In genomic region chr8:111902080-111902479, GRCm38 (mm10) we compare ENCODE assay signal across 16 mouse cellular contexts. TPM values are rescaled to one million over a fixed set of nuclear protein-coding genes. Genes with fewer than 3 reads are reported as not detected.
A peak's percentile ranks its signal among the peaks of the same experiment; 100 is the strongest.
DNase-seq lines count a peak whose midpoint lies in the region; ATAC-seq lines count a peak whose summit lies in the region.
"Had no signal": no experiment of that assay in that cellular context is flagged by ENCODE, and none has a peak within 500 bp of the region (broad histone marks: within the 10 kb centered on the region; RNA-seq: fewer than 3 reads in every experiment).

No protein-coding gene starts in this region.

- 12% methylated on average over 5 of the region's 5 CpGs for WGBS in kidney, embryonic 14.5 days
- 9% methylated on average over 5 of the region's 5 CpGs for WGBS in embryonic facial prominence, embryonic 15.5 days

- no peak overlapping the region for H3K4me2 ChIP-seq in kidney, embryonic 14.5 days (replicated peaks; ENCODE audit: low read depth, low read length)
- no peak overlapping the region for H3K4me2 ChIP-seq in embryonic facial prominence, embryonic 15.5 days (replicated peaks)
- H3K4me2 ChIP-seq: hindbrain, embryonic 13.5 days; midbrain, embryonic 13.5 days had no signal

- H3K36me3 ChIP-seq in kidney, embryonic 14.5 days (ENCODE audit: control insufficient read depth, insufficient read depth, low read length) = no peaks in the 10 kb centered on the region
- no peaks in the 10 kb centered on the region for H3K36me3 ChIP-seq in embryonic facial prominence, embryonic 15.5 days
- H3K36me3 ChIP-seq: forebrain, embryonic 10.5 days; hindbrain, embryonic 13.5 days; midbrain, embryonic 13.5 days had no signal

- H3K4me3 ChIP-seq in kidney, embryonic 14.5 days (ENCODE audit: low read length) = no peak overlapping the region
- H3K4me3 ChIP-seq in embryonic facial prominence, embryonic 15.5 days (replicated peaks) = no peak overlapping the region
- H3K4me3 ChIP-seq: forebrain, embryonic 10.5 days; hindbrain, embryonic 13.5 days; midbrain, embryonic 13.5 days had no signal

- no peak overlapping the region; the same call in 1 of the 2 replicates for H3K27ac ChIP-seq in kidney, embryonic 14.5 days (ENCODE audit: low read depth, low read length)
- no peak overlapping the region for H3K27ac ChIP-seq in embryonic facial prominence, embryonic 15.5 days (replicated peaks)
- H3K27ac ChIP-seq: forebrain, embryonic 10.5 days; hindbrain, embryonic 13.5 days; midbrain, embryonic 13.5 days had no signal

- intact Hi-C loops in left cerebral cortex, postnatal 36 days (cut with DNase I) = loop anchor here (10.0 kb wide), 1 partner anchor 1563 kb away; no protein-coding TSS in a partner anchor

- H3K9me3 ChIP-seq in kidney, embryonic 14.5 days (ENCODE audit: control insufficient read depth, low read length) = no peaks in the 10 kb centered on the region
- H3K9me3 ChIP-seq in embryonic facial prominence, embryonic 15.5 days (replicated peaks) = no peaks in the 10 kb centered on the region
- H3K9me3 ChIP-seq: forebrain, embryonic 10.5 days; hindbrain, embryonic 13.5 days; midbrain, embryonic 13.5 days had no signal

- H3K27me3 ChIP-seq in kidney, embryonic 14.5 days (ENCODE audit: control insufficient read depth, insufficient read depth, low read length) = no peaks in the 10 kb centered on the region
- H3K27me3 ChIP-seq in embryonic facial prominence, embryonic 15.5 days = no peaks in the 10 kb centered on the region
- H3K27me3 ChIP-seq: hindbrain, embryonic 13.5 days; midbrain, embryonic 13.5 days had no signal

- peak; percentile 94 for ATAC-seq in kidney, embryonic 14.5 days (ENCODE audit: low FRiP score, low TSS enrichment)
- ATAC-seq in embryonic facial prominence, embryonic 15.5 days (ENCODE audit: insufficient number of reproducible peaks, low FRiP score, low TSS enrichment, low read depth) = peak; percentile 73
- ATAC-seq: intestine, postnatal 0 days; lung, postnatal 0 days; midbrain, embryonic 13.5 days had no signal

- DNase-seq in kidney, postnatal 36 days = no peak
- peak; percentile 31 for DNase-seq in R1 (ENCODE audit: low read depth, low spot score)
- peak; percentile 33 for DNase-seq in heart, postnatal 4 days
- no peak for DNase-seq in B cell, adult 2 months
- DNase-seq in left cerebral cortex, postnatal 36 days (ENCODE audit: low spot score in 2 of 2) = no peak
- no peak for DNase-seq in cerebellum, adult 11 months
- DNase-seq: adrenal gland, adult 8-10 months; liver had no signal

- H3K9ac ChIP-seq in kidney, embryonic 14.5 days (ENCODE audit: low read depth, low read length) = no peak overlapping the region
- H3K9ac ChIP-seq in embryonic facial prominence, embryonic 15.5 days = no peak overlapping the region
- H3K9ac ChIP-seq: hindbrain, embryonic 13.5 days; midbrain, embryonic 13.5 days had no signal

- 0 out of 2 replicates have a peak, but pooled peaks cover 3% of the 10 kb centered on the region for H3K4me1 ChIP-seq in kidney, embryonic 14.5 days (ENCODE audit: control insufficient read depth, insufficient read depth, low read length)
- H3K4me1 ChIP-seq in embryonic facial prominence, embryonic 15.5 days = peaks cover 3% of the 10 kb centered on the region; the same call in 1 of the 2 replicates
- H3K4me1 ChIP-seq: hindbrain, embryonic 13.5 days; midbrain, embryonic 13.5 days had no signal

RNA-seq across cellular contexts. Expression of gene Chst5, which starts 8.2 kb away (rescaled TPM):
- 0.97 and 1.1 TPM in 2 replicates for polyA plus RNA-seq in kidney, embryonic 14.5 days (2014; fragmentation: Nextera tagmentation; extraction: Ambion mirVana)
- polyA plus RNA-seq in embryonic facial prominence, embryonic 15.5 days (2015; fragmentation: Nextera tagmentation; extraction: Ambion mirVana) = 5.1 and 5.8 TPM in 2 replicates
- not detected for total RNA-seq in heart, postnatal 4 days (2021)
- under 1 TPM; 0.36 to 0.57 TPM for total RNA-seq in left cerebral cortex, postnatal 36 days (2021)
- total RNA-seq: adrenal gland, adult 8-10 months had no signal
- polyA plus RNA-seq: spleen, adult 2 months had no signal

RNA-seq across cellular contexts. Expression of gene Tmem170, which starts 25.5 kb away (rescaled TPM):
- polyA plus RNA-seq in kidney, embryonic 14.5 days (2014; fragmentation: Nextera tagmentation; extraction: Ambion mirVana) = 10.6 and 11.7 TPM in 2 replicates
- polyA plus RNA-seq in embryonic facial prominence, embryonic 15.5 days (2015; fragmentation: Nextera tagmentation; extraction: Ambion mirVana) = 7.3 and 9.3 TPM in 2 replicates
- total RNA-seq in heart, postnatal 4 days (2021) = 1 to 10 TPM; 2.8 to 2.9 TPM
- total RNA-seq in left cerebral cortex, postnatal 36 days (2021) = 1 to 10 TPM; 2.9 to 4.4 TPM

RNA-seq across cellular contexts. Expression of gene Tmem231, which starts 31.6 kb away (rescaled TPM):
- 11.6 and 18.7 TPM in 2 replicates for polyA plus RNA-seq in kidney, embryonic 14.5 days (2014; fragmentation: Nextera tagmentation; extraction: Ambion mirVana)
- polyA plus RNA-seq in embryonic facial prominence, embryonic 15.5 days (2015; fragmentation: Nextera tagmentation; extraction: Ambion mirVana) = 18.8 and 22.4 TPM in 2 replicates
- total RNA-seq in heart, postnatal 4 days (2021) = 1 to 10 TPM; 1.9 to 2.9 TPM
- 10 to 100 TPM; 10.6 to 13.1 TPM for total RNA-seq in left cerebral cortex, postnatal 36 days (2021)

RNA-seq across cellular contexts. Expression of gene Gabarapl2, which starts 38.4 kb away (rescaled TPM):
- polyA plus RNA-seq in kidney, embryonic 14.5 days (2014; fragmentation: Nextera tagmentation; extraction: Ambion mirVana) = 170 and 205 TPM in 2 replicates
- polyA plus RNA-seq in embryonic facial prominence, embryonic 15.5 days (2015; fragmentation: Nextera tagmentation; extraction: Ambion mirVana) = 173 and 189 TPM in 2 replicates
- 100 to 1,000 TPM; 104 to 105 TPM for total RNA-seq in heart, postnatal 4 days (2021)
- 100 to 1,000 TPM; 201 to 216 TPM for total RNA-seq in left cerebral cortex, postnatal 36 days (2021)

RNA-seq across cellular contexts. Expression of gene Cfdp1, which starts 48.0 kb away (rescaled TPM):
- polyA plus RNA-seq in kidney, embryonic 14.5 days (2014; fragmentation: Nextera tagmentation; extraction: Ambion mirVana) = 221 and 289 TPM in 2 replicates
- polyA plus RNA-seq in embryonic facial prominence, embryonic 15.5 days (2015; fragmentation: Nextera tagmentation; extraction: Ambion mirVana) = 217 and 219 TPM in 2 replicates
- total RNA-seq in heart, postnatal 4 days (2021) = 10 to 100 TPM; 54.4 to 60.3 TPM
- 10 to 100 TPM; 76.9 to 78.2 TPM for total RNA-seq in left cerebral cortex, postnatal 36 days (2021)

Comparison
In these comparisons a context has a peak if more than half of its experiments do, and no peak if none do; other contexts are left out.
1. DNase-seq: peak in R1 (single experiment) and heart, postnatal 4 days (single experiment); none in kidney, postnatal 36 days (0 of 2), B cell, adult 2 months (0 of 2), left cerebral cortex, postnatal 36 days (0 of 2) and cerebellum, adult 11 months (single experiment).